Mouse (Mus musculus) gastrocnemius, postnatal 25 days (tissue): ENCODE results near the gene Kcnb1. TPM values are rescaled to one million over a fixed set of nuclear protein-coding genes. Genes with fewer than 3 reads are reported as not detected.

ENCODE experiments used
- DNase-seq: peaks from one replicate; pipeline ENCODE4 v3.0.0; 2022
- long read RNA-seq, 2 experiments: library from polyadenylated mRNA; stranded (forward); transcript quantifications; one replicate each; pipeline ENCODE4 v2.0.0; 2021
- total RNA-seq, 2 experiments: library from RNA; stranded (reverse); gene quantifications; 1 replicate in 1 of 2; 2 replicates in 1 of 2; pipeline ENCODE4 v1.2.3; 2021

The Kcnb1 gene
- total RNA-seq: 10 to 100 TPM; 22.1 to 27.4 TPM
- long read RNA-seq, experiment 1, partial matches to known transcripts: 0 of 13 reads
- long read RNA-seq, experiment 1, other reads (novel, unspliced or antisense): 13 of 13 reads
- long read RNA-seq, experiment 2, full-length matches to known transcripts: 3 of 13 reads
- long read RNA-seq, experiment 2, partial matches to known transcripts: 0 of 13 reads
- long read RNA-seq, experiment 2, other reads (novel, unspliced or antisense): 10 of 13 reads

DNA sequence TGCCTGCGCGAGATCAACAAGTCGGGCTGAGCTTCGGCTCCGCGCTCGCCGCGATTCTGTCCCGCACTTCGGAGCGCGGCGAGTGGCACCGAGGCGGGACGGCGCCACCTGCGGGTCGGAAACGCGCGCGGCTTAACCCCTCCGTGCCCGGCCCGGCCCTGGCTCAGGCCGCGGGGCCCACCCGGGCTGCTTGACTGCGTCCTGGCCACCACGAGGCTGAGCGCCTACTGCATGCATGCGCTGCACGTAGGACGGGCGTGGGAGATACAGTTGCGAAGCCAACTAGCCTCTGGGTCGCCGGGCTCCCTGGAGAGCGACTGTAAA is at the start of gene Kcnb1:
Kcnb1 (minus strand) TSS at position 80 of the 324 bp plus-strand sequence.
- DNase-seq: peak; percentile 55

DNA sequence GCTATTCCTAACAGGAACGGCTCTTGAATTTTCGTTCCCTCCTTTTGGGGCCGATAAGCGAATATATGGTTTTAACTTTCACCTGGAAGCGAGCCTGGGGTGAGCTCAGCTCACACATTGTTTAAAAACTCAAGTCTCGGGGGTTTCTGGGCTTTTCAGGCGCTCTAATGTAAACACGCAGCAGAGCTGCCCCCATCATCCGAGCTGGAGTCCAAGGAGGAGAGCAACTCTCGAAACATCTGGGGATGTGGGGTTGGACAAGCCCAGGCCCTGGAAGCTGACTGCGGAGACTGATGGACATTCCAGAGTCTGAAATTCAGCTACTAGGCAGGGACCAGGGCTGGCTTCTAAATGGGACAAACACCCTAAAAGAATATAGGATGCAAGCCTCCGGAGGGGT is 49.3 kb upstream of the Kcnb1 start:
- no peak for DNase-seq

DNA sequence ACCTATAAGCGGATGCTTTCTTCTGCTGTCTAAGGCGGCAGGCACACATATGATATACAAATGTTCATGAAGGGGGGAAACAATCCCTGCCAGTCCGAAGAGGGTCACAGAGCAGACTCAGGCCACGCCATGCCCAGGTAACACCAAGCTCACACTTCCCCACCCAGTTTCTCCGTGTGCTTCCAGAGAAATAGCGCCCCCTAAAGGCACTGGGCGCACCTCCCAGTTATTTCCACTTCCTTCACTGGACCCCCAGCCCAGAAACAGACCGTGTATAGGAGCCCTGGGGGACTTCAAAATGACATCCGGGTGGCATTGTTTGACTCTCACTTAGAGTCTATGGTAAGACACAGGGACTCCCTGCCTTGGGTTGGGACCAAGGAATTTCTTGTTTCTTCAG is 47.3 kb upstream of the Kcnb1 start:
- DNase-seq: no peak

DNA sequence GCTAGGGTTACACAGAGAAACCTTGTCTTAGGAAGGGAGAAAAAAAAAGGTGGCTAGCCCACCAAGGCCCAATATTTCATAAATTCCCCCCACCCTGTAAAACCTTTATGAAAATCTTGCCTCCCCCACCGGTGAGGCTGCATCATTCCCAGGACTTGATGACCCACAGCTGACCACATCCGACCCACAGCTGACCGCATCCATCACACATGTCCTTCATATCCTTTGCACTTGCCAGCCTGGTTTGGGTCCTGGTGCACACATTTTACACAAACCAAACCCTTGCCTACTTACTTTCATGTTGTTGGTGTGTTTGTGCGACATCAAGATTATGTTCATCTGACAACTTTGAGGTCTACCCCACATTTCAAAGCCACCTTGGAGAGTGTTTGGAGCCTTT is 46.2 kb upstream of the Kcnb1 start:
- DNase-seq: no peak

DNA sequence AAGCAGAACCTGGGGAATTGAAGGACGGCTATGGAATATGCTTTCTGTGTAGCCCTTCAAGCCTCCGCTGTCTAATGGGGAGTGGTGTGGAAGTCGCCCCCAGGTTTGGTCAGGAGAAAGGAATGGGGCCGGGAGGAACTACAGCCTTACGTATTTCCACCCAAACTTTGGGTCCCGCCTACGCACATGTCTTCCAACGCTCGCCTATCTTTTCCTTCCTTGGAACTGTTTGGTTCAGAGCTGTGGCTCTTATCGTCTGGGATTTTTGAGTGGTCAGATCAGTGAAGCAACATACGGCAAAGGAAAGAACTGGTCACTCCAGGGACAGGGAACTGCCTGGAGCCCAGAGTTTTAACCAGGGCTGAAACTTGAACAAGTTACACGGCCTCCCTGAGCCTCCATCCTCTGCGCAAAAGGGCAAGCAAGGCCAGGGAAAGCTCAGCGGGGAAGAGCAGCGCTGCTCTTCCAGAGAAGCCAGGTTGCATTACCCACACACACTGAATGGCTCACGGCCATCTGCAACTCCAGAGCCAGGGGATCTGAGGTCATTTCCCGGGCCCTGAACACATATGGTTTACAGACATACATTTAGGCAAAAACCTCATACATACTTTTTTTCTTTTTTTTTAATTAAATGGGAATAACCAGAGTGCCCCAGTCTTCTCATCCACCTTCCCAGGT is 45.5 kb upstream of the Kcnb1 start:
- DNase-seq: peak; percentile 36

DNA sequence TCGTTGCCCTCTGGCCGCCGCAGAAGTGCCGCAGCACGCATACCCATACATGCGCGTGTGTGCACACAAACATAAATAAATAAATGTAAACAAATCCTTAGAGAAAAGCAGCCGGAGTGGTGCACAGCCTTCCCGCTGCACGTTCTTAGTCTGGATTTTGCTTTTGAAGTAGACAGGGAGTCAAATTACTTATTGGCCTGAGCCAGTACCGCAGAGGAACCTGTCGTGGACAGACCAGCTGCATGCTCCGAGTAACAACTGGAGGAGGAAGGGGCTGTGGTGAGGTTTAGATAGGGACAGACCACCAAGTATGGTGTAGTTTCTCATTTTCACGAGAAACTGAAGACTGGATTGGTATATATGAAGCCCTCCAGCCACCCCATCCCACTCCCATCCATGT is 43.8 kb upstream of the Kcnb1 start:
- no peak for DNase-seq

DNA sequence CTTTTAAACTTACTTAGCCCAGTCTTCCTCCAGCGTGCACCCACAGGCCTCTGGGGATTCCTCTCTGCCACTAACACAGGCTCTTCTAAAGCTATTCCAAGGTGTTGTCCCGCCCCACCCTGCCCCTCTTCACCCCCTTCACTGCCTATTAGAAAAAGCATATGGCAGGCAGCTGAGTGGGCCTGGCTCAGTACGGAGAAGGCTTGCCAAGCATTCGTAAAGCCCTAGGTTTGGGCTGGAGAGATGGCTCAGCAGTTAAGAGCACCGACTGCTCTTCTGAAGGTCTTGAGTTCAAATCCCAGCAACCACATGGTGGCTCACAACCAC is 43.0 kb upstream of the Kcnb1 start:
- no peak for DNase-seq

DNA sequence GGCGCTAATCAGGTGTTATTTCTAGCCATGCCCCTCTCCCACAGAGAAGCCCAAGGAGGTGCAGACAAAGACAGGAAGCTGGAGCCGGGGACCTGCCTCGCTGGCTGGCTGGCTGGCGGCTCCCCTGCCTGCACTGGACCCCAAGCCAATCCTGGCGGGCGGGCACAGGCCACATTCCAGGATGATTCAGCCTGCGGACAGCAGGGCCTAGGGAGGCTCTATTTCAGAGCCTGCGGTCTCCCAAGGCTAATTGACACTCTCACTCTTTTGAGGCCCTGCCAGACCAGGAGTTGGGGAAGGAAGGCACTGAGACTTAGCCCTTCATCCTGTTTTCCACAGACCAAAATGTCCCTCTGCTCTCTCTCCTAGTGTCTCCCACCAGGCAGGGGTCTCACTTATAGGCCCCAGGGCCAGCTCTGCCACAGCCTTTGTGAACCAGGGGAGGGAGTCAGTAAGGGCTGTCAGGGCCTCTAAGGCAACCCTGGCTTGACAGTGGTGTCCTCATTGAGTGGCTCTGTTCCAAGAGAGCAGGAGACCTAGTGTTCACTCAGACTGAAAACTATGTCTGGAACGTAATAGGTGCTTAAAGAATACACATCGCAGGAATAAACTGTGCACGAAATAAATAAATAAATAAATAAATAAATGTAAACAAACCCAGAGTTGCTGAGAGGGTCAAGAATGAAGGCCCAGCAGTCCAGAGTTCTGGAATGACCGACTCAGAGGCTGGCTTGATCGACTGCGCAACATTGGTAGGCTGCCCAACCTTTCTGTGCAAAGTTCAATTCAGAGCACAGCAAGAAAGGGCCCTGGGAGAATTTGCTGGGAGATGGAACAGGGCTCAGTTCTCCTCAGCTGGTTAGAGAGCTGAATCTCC is 42.4 kb upstream of the Kcnb1 start:
- DNase-seq: peak; percentile 74

DNA sequence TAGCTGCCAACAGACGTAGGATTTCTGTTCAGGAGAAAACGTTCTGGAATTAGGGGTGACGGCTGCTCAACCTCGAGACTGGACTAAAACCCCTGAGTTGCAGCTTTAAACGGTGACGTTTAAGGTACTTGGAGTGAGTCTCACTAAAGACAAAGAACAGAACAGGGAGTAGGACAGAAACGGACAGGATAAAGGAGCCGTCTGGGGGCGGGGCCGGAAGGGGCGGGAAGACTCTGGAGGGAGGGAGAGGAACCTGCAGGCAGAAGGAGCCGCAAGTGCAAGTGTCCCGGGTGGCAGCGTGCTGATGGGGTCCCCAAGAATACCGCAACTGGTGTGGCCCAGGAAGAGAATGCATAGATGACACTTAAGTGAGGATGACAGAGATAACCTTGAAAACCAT is 40.6 kb upstream of the Kcnb1 start:
- no peak for DNase-seq

DNA sequence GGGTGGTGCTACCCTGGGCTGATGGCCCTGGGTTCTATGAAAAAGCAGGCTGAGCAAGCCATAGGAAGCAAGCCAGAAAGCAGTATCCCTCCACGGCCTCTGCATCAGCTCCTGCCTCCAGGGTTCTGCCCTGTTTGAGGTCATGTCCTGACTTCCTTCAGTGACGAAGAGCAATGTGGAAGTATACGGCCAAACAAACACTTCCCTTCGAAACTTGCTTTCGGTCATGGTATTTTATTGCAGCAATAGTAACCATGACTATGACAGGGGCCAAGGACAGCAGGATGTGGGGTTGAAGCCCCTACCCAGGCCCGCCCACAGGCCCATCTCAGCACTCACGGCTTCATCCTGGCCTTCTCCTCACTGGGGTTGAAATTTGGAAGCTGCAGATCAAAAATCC is 35.0 kb upstream of the Kcnb1 start:
- no peak for DNase-seq

DNA sequence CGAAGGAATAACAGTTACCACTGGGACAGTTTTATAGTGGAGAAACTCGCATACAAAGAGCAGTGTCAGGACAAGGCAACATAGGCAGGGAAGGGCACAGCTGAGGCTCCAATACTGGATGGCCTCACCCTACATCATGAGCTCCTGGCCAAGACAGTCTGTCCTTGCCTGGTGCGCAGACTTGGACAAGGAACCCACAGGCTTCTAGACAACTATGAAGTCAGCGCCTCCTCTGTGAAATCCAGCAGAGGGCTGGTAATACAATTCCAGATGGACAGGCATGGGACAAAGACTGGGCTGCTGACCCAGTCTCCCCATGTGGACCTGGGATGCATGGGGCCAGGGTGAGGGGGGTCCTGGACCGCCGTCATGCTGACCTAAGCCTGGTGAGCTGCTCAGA is 34.2 kb upstream of the Kcnb1 start:
- peak; percentile 41 for DNase-seq

DNA sequence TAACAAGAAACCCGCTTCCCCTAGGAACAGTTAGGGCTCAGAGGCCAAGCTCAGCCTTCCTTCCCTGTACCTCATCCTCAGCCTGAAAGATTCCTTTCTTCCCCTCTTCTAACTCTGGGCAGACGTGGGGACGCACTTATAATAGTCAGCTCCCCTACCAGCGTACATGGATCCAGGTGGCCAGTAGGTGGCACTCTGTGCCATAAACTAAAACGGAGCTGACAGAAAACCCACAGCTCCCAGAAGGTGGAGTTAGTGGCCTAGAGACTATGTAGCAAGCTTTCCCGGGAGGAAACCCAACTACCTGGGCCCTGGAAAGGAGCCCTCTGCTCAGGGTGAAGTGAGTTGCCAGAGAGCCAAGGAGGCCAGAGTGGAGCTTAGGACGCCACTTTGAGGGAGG is 32.2 kb upstream of the Kcnb1 start:
- DNase-seq: peak; percentile 52

DNA sequence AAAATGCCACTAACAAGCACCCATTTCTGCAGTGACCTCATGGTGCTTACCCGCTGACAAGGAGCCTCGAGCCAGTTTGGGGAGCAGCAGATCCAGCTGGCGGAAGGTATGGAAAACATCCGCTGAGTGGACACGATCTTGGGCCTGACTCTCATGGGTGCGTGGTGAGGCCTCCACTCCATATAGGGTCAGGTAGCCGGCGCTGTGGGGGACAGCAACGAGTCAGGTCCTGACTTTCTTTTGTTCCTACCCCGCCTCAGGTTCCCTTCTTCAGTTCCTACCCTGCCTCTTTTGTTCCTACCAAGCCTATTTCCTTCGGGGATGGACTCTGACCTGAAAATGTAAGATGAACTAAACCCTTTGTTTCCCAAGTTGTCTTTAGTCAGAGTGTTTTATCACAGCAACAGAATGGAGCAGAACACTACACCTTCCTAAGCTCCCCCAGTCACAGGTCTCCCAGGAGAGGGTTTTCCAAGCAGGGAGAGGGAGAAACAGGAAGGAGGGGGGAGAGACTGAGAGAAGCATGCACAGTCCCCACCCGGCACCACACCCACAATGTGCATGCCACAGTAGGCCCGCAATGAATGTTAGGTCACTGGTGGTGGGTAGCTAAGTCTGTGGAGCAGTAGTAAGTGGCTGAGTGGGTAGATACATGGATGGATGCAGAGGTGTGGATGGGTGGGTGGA is 31.3 kb upstream of the Kcnb1 start:
- no peak for DNase-seq

DNA sequence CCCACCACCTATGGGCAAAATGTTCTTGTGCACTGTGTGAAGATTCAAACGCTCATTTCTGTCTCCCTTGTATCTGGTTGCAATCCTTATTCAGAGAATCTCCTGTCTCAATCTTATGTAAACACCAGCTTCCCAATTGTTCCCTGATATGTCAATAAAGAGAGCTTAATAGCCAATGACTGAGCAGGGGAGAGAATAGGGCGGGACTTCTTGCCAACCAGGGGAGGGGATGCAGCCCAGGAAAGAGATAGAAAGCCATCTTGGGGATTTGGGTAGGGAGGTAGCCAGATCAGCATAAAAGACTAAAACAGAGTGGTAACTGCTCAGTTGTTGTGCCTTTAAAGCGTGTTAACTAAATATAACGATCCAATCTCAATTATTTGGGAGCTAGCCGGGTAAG is 30.8 kb upstream of the Kcnb1 start:
- no peak for DNase-seq

DNA sequence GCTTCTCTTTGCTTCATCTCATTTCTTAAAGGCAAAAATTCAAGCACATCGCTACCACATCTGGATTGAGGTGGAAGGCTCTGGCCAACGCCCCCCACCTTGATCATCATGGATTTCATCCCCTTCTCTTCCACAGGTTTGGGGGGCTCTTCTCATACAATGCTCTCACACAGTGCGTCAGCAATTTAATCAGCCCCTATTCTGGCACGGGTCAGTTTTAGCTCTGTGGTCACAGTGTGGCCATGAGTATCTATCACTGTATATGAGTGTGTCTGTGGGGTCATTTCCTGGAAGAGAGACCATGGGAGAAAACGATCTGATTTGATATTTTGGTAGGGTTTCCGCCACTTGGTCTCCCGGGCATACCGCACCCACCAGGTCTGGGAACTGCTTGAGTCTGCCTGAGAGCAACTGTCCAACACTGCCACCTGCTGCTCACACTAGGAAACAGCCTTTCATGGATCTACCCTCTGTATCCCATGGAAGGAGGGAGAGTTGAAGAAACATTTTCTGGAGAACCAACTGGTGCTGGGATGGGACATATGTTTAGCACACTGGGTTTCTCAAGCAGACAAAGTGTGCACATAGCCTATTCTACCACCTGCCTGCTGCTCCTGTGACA is 29.3 kb upstream of the Kcnb1 start:
- DNase-seq: peak; percentile 60

DNA sequence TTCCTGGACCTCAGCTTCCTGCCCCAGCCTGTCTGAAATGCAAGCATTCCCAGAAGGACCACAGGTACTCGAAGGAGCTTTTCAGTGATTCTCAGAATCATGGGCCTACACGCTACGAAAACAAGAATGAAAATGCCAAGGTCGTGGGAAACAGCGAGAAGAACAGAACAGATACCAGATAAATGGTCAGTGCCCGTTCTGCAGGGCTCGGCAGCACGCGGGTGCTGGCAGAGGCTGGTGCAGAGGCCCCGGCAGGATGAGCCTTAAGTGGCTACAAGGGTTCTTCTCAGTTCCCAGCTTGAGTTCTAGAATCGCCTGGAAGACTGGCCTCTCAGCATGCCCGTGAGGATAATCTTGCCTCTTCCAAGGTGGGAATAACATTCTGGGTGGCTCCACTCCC is 23.7 kb upstream of the Kcnb1 start:
- no peak for DNase-seq

DNA sequence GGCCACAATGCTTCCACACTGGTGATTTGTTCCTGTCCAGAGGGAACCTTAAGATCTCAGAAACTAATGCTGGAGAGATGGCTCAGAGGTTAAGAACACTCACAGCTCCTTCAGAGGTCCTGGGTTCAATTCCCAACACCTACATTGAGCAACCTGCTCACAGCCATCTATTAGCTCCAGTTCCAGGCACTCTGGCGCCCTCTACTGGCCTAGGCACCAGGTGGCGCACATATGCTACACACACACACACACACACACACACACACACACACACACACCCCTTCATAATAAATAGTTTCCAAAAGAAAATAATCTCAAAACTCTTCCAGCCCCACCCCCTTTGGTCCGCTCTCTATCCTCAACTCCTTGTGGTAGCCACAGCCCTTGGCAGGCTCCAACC is 23.1 kb upstream of the Kcnb1 start:
- DNase-seq: no peak

DNA sequence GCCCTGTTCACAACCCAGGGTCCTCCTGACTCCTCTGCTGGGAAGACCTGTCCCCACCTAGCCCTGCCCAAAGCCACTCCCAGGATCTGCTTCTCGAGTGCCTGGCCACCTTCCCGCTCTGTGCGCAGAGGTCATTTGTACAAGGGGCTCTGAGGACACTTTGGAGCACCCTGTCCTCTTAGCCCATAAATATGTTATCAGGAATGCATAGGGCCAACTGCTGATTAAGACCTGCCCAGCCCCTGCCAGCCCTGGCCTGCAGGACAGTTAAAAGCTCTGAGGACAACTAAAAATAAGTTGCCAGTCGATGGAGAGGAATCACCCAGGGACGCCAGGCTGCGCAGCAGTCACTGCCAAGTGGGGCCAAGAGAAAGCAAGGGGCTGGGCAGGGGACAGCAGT is 22.6 kb upstream of the Kcnb1 start:
- peak; percentile 25 for DNase-seq

DNA sequence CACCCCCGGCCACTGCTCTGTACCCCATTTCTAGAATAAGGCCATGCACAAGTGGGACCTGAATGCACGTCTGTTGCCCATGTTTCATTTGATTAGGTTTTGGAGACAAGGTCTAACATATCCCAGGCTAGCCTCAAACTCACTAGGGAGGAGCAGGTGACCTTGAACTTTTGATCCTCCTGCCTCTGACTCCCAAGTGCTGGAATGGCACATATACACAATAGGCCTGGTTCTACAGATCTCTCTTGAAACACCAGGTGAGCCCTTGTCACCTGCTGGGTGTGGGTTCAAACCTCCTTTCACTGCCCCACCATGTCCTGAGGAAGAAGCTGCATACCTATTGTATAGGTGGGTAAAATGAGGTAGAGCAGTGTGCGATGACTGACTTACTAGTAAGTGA is 22.1 kb upstream of the Kcnb1 start:
- DNase-seq: no peak

DNA sequence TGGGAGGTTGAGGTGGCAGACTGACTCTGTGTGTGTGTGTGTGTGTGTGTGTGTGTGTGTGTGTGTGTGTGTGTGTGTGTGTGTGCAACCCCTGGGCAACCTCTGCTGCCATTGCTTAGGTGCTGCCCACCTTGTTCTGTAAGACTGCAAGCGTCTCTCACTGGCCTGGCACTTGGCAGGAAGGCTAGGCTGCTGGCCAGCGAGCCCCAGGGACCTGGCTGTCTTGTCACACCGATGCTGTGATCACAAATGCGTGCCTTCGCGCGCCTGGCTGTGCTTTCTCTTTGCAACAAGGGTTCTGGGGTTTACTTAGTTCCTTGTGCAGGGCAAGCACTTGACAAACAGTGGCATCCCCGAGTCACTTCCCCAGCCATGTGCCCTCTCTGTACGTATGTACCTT is 19.9 kb upstream of the Kcnb1 start:
- DNase-seq: no peak

DNA sequence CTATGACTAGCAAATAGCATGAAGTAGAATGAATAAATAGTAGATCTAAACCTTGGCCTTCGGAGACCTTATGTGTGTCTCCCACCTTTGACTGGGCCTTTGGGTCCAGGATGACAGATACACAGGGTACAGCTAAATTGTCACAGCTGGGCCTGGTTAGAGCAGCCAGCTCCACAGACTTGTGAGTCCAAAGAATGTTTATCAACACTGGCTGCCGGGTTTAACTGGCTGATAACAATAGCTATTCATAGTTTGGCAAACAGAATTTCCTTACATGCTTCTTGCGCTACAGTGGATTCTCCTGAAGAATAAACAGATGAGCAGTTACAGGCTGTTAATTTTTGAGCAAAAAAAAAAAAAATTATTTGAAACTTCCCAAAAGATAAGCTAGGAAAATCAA is 19.0 kb upstream of the Kcnb1 start:
- no peak for DNase-seq

DNA sequence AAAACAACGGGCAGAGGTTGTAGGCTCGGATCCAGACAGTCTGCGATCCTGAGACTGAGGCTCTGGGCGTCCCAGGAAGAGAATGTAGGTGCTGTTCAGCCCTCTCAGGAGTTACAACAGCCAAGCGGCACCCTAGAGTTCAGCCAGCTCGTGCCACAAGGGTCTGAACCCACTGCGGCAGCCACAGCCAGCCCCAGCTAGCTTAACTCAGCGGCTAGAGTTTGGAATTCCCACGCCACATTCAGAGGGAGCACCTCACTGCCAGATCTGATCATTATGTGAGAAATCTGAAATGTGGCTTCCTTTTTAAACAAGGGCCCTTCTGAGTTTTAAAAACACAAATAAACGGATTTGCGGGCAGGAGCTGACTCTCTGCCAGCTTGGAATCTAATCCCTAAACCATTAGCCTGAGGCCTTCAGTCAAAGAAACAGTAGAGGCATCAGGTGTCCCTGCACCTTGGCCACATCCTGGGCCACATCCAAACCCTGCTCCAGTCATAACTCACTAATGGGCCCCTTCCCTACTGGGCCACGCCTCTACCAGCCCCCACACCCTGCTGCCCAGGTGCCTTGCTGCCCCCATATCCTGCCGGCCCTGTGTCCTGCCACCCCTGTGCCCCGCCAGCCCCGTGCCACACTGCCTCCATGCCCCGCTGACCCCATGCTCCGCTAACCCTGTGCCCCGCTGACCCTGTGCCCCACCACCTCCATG is 16.1 kb upstream of the Kcnb1 start:
- DNase-seq: no peak
